Mouse (Mus musculus): ENCODE data around the gene Gm11238. TPM values are rescaled to one million over a fixed set of nuclear protein-coding genes. Genes with fewer than 3 reads are reported as not detected.
"Not testable (repeated sequence)": the region's sequence is repeated elsewhere in the genome, so short reads cannot be mapped to it uniquely, and the experiment has no call there.

Gm11238 gene
- polyA plus RNA-seq (2015; fragmentation: Nextera tagmentation; extraction: Ambion mirVana) = not detected in 2 replicates

DNA sequence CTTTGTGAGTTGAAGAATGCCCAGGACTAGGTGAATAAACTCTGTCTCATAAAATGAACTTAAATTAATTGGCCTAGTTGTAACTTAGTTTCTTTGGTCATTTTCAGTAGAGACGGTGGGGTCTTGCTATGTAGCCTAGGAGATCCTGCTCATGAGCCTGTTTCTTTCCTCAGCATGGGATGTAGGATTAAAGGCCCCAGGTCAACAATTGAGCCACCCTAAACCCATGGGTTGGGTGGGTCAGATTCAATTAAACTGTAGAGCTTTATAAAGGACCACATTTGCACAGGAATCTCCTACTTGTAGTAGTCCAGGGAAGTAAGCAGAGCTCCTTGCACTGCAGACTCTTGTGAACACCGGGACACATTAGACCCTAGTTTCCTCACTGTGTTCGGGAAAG lies at the start of gene Gm11238:
TSS of gene Gm11238 (plus strand) at position 301 of the 400 bp plus-strand sequence.
- H3K4me2 ChIP-seq (ENCODE audit: low read depth, low read length); ATAC-seq (ENCODE audit: low read depth); H3K9ac ChIP-seq (ENCODE audit: low read length); H3K4me3 ChIP-seq (ENCODE audit: low read length); H3K27ac ChIP-seq (ENCODE audit: low read length); H3K27me3 ChIP-seq (ENCODE audit: control insufficient read depth, insufficient read depth, low read depth, low read length); H3K4me1 ChIP-seq (replicated peaks; ENCODE audit: control insufficient read depth, insufficient read depth, low read length); H3K36me3 ChIP-seq (ENCODE audit: control insufficient read depth, insufficient read depth, low read length); H3K9me3 ChIP-seq (ENCODE audit: control insufficient read depth, low read length): not testable (repeated sequence)
- WGBS = no CpG with 5 or more reads among the region's 3 CpGs

DNA sequence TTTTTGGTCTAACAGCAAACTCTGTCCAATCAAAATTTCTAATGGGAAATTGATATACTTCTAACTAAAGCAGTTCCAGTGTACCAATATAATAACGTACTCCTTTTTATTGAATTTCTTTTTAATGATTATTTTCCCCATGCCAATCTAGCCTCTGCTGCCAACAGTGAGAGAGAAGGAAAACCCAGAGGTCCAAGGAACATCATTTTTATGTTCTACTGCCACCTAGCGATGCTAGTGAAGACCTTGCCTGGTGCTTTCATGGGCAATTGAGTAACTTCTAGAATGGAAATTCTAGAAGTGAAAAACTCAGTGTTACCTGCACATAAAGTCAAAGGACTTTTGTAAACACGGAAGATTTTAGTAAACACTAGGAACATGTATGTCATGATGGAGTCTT lies 8.4 kb upstream of the Gm11238 start:
- Histone ChIP-seq H3K4me1 (replicated peaks; ENCODE audit: control insufficient read depth, insufficient read depth, low read length) (no peaks in the 10 kb centered on the region), H3K9me3 (ENCODE audit: control insufficient read depth, low read length) (no peaks in the 10 kb centered on the region), H3K36me3 (ENCODE audit: control insufficient read depth, insufficient read depth, low read length) (no peaks in the 10 kb centered on the region), H3K27me3 (ENCODE audit: control insufficient read depth, insufficient read depth, low read depth, low read length) (no peaks in the 10 kb centered on the region), H3K9ac (ENCODE audit: low read length) (no peak overlapping the region), H3K27ac (ENCODE audit: low read length) (no peak overlapping the region), H3K4me3 (ENCODE audit: low read length) (no peak overlapping the region), H3K4me2 (ENCODE audit: low read depth, low read length) (no peak overlapping the region)
- 10% methylated on average over 3 of the region's 3 CpGs for WGBS
- no peak for ATAC-seq (ENCODE audit: low read depth)

DNA sequence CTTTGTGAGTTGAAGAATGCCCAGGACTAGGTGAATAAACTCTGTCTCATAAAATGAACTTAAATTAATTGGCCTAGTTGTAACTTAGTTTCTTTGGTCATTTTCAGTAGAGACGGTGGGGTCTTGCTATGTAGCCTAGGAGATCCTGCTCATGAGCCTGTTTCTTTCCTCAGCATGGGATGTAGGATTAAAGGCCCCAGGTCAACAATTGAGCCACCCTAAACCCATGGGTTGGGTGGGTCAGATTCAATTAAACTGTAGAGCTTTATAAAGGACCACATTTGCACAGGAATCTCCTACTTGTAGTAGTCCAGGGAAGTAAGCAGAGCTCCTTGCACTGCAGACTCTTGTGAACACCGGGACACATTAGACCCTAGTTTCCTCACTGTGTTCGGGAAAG lies 15.0 kb downstream of the Gm11238 start, which contains the start of gene Gm11237:
TSS of gene Gm11237 (plus strand) at position 301 of the 400 bp plus-strand sequence.
- not testable (repeated sequence) for H3K9me3 ChIP-seq (ENCODE audit: control insufficient read depth, low read length); H3K4me3 ChIP-seq (ENCODE audit: low read length); H3K4me2 ChIP-seq (ENCODE audit: low read depth, low read length); H3K27ac ChIP-seq (ENCODE audit: low read length); H3K9ac ChIP-seq (ENCODE audit: low read length); H3K4me1 ChIP-seq (replicated peaks; ENCODE audit: control insufficient read depth, insufficient read depth, low read length); H3K27me3 ChIP-seq (ENCODE audit: control insufficient read depth, insufficient read depth, low read depth, low read length); H3K36me3 ChIP-seq (ENCODE audit: control insufficient read depth, insufficient read depth, low read length); ATAC-seq (ENCODE audit: low read depth)
- WGBS = no CpG with 5 or more reads among the region's 3 CpGs

DNA sequence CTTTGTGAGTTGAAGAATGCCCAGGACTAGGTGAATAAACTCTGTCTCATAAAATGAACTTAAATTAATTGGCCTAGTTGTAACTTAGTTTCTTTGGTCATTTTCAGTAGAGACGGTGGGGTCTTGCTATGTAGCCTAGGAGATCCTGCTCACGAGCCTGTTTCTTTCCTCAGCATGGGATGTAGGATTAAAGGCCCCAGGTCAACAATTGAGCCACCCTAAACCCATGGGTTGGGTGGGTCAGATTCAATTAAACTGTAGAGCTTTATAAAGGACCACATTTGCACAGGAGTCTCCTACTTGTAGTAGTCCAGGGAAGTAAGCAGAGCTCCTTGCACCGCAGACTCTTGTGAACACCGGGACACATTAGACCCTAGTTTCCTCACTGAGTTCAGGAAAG lies 30.1 kb downstream of the Gm11238 start, which contains the start of gene Gm11236:
TSS of gene Gm11236 (plus strand) at position 301 of the 400 bp plus-strand sequence.
- not testable (repeated sequence) for H3K36me3 ChIP-seq (ENCODE audit: control insufficient read depth, insufficient read depth, low read length); H3K4me3 ChIP-seq (ENCODE audit: low read length); H3K9ac ChIP-seq (ENCODE audit: low read length); H3K27me3 ChIP-seq (ENCODE audit: control insufficient read depth, insufficient read depth, low read depth, low read length); H3K4me2 ChIP-seq (ENCODE audit: low read depth, low read length); H3K4me1 ChIP-seq (replicated peaks; ENCODE audit: control insufficient read depth, insufficient read depth, low read length); ATAC-seq (ENCODE audit: low read depth); H3K9me3 ChIP-seq (ENCODE audit: control insufficient read depth, low read length); H3K27ac ChIP-seq (ENCODE audit: low read length)
- WGBS = no CpG with 5 or more reads among the region's 4 CpGs

DNA sequence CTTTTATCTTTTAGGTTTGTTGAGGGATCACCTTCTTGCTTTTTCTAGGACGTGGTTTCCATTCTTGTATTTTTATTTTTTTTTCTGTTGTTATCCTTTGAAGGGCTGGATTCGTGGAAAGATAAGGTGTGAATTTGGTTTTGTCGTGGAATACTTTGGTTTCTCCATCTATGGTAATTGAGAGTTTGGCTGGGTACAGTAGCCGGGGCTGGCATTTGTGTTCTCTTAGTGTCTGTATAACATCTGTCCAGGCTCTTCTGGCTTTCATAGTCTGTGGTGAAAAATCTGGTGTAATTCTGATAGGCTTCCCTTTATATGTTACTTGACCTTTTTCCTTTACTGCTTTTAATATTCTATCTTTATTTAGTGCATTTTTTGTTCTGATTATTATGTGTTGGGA lies 54.2 kb downstream of the Gm11238 start:
- not testable (repeated sequence) for H3K27me3 ChIP-seq (ENCODE audit: control insufficient read depth, insufficient read depth, low read depth, low read length); H3K4me3 ChIP-seq (ENCODE audit: low read length); H3K27ac ChIP-seq (ENCODE audit: low read length); ATAC-seq (ENCODE audit: low read depth); H3K9ac ChIP-seq (ENCODE audit: low read length); H3K9me3 ChIP-seq (ENCODE audit: control insufficient read depth, low read length); H3K4me1 ChIP-seq (replicated peaks; ENCODE audit: control insufficient read depth, insufficient read depth, low read length); H3K4me2 ChIP-seq (ENCODE audit: low read depth, low read length); H3K36me3 ChIP-seq (ENCODE audit: control insufficient read depth, insufficient read depth, low read length)
- 83% methylated on average over 4 of the region's 4 CpGs for WGBS

DNA sequence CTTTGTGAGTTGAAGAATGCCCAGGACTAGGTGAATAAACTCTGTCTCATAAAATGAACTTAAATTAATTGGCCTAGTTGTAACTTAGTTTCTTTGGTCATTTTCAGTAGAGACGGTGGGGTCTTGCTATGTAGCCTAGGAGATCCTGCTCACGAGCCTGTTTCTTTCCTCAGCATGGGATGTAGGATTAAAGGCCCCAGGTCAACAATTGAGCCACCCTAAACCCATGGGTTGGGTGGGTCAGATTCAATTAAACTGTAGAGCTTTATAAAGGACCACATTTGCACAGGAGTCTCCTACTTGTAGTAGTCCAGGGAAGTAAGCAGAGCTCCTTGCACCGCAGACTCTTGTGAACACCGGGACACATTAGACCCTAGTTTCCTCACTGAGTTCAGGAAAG lies 60.4 kb downstream of the Gm11238 start, which contains the start of gene Gm11239:
TSS of gene Gm11239 (plus strand) at position 301 of the 400 bp plus-strand sequence.
- not testable (repeated sequence) for H3K27me3 ChIP-seq (ENCODE audit: control insufficient read depth, insufficient read depth, low read depth, low read length); ATAC-seq (ENCODE audit: low read depth); H3K4me1 ChIP-seq (replicated peaks; ENCODE audit: control insufficient read depth, insufficient read depth, low read length); H3K4me2 ChIP-seq (ENCODE audit: low read depth, low read length); H3K36me3 ChIP-seq (ENCODE audit: control insufficient read depth, insufficient read depth, low read length); H3K9me3 ChIP-seq (ENCODE audit: control insufficient read depth, low read length); H3K27ac ChIP-seq (ENCODE audit: low read length); H3K4me3 ChIP-seq (ENCODE audit: low read length); H3K9ac ChIP-seq (ENCODE audit: low read length)
- WGBS = no CpG with 5 or more reads among the region's 4 CpGs

DNA sequence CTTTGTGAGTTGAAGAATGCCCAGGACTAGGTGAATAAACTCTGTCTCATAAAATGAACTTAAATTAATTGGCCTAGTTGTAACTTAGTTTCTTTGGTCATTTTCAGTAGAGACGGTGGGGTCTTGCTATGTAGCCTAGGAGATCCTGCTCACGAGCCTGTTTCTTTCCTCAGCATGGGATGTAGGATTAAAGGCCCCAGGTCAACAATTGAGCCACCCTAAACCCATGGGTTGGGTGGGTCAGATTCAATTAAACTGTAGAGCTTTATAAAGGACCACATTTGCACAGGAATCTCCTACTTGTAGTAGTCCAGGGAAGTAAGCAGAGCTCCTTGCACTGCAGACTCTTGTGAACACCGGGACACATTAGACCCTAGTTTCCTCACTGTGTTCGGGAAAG lies 75.5 kb downstream of the Gm11238 start, which contains the start of gene Gm428:
TSS of gene Gm428 (plus strand) at position 301 of the 400 bp plus-strand sequence.
- ATAC-seq (ENCODE audit: low read depth) = not testable (repeated sequence)

More for the DNA sequence above, 75.5 kb downstream of the Gm11238 start, which contains the start of gene Gm428:
- not testable (repeated sequence) for H3K4me2 ChIP-seq (ENCODE audit: low read depth, low read length); H3K27ac ChIP-seq (ENCODE audit: low read length); H3K9ac ChIP-seq (ENCODE audit: low read length); H3K27me3 ChIP-seq (ENCODE audit: control insufficient read depth, insufficient read depth, low read depth, low read length); H3K4me1 ChIP-seq (replicated peaks; ENCODE audit: control insufficient read depth, insufficient read depth, low read length); H3K9me3 ChIP-seq (ENCODE audit: control insufficient read depth, low read length); H3K36me3 ChIP-seq (ENCODE audit: control insufficient read depth, insufficient read depth, low read length); H3K4me3 ChIP-seq (ENCODE audit: low read length)
- no CpG with 5 or more reads among the region's 4 CpGs for WGBS

Other genes starting within 250 kb of the Gm11238 start
- gene Gm11487, start 202.8 kb upstream of the Gm11238 start, polyA plus RNA-seq (2015; fragmentation: Nextera tagmentation; extraction: Ambion mirVana) = not detected in 2 replicates
- gene Gm11237, start 15.1 kb downstream of the Gm11238 start, polyA plus RNA-seq (2015; fragmentation: Nextera tagmentation; extraction: Ambion mirVana) = not detected in 2 replicates
- gene Gm11236, start 30.2 kb downstream of the Gm11238 start, polyA plus RNA-seq (2015; fragmentation: Nextera tagmentation; extraction: Ambion mirVana) = not detected in 2 replicates
- not detected in 2 replicates for gene Gm11239, start 60.5 kb downstream of the Gm11238 start, polyA plus RNA-seq (2015; fragmentation: Nextera tagmentation; extraction: Ambion mirVana)
- gene Gm428, start 75.6 kb downstream of the Gm11238 start, polyA plus RNA-seq (2015; fragmentation: Nextera tagmentation; extraction: Ambion mirVana) = not detected in 2 replicates
- 4.7 and 4.9 TPM in 2 replicates for gene Rasef, start 183.1 kb downstream of the Gm11238 start, polyA plus RNA-seq (2015; fragmentation: Nextera tagmentation; extraction: Ambion mirVana)